Mouse (Mus musculus) G1E-ER4 (cell line): ENCODE measurements around the gene Kcnj15. TPM values are rescaled to one million over a fixed set of nuclear protein-coding genes. Genes with fewer than 3 reads are reported as not detected.

Source experiments
- GATA1 ChIP-seq: IDR thresholded peaks from one replicate; pipeline ENCODE4 v1.8.0; 2012; ENCODE audit warnings: low read length, inconsistent platforms
- polyA plus RNA-seq: library from polyadenylated mRNA; stranded (reverse); fragments of >175 nt; gene quantifications from 2 replicates; pipeline ENCODE4 v1.2.3, GENCODE M21; 2012

The Kcnj15 gene
- polyA plus RNA-seq = not detected in 2 replicates

GRCm38 (mm10) chr16:95257266-95257894 lies at the start of gene Kcnj15:
Gene Kcnj15, plus strand, starts transcription at chr16:95257558.
- no peak for TF ChIP-seq GATA1

- TF ChIP-seq GATA1 = no peak
Observed at GRCm38 (mm10) chr16:95208243-95208642, 49.1 kb upstream of the Kcnj15 start.

GRCm38 (mm10) chr16:95209011-95209466 lies 48.3 kb upstream of the Kcnj15 start:
- no peak for TF ChIP-seq GATA1

- TF ChIP-seq GATA1 = no peak
Observed at GRCm38 (mm10) chr16:95214251-95215197, 42.8 kb upstream of the Kcnj15 start.

GRCm38 (mm10) chr16:95215782-95216181 lies 41.6 kb upstream of the Kcnj15 start:
- TF ChIP-seq GATA1 = no peak

- TF ChIP-seq GATA1 = no peak
Observed at GRCm38 (mm10) chr16:95216346-95216745, 41.0 kb upstream of the Kcnj15 start.

- TF ChIP-seq GATA1 = no peak
Observed at GRCm38 (mm10) chr16:95216824-95217223, 40.5 kb upstream of the Kcnj15 start.

GRCm38 (mm10) chr16:95218783-95219182 lies 38.6 kb upstream of the Kcnj15 start:
- no peak for TF ChIP-seq GATA1

GRCm38 (mm10) chr16:95219459-95219858 lies 37.9 kb upstream of the Kcnj15 start:
- TF ChIP-seq GATA1 = no peak

GRCm38 (mm10) chr16:95221051-95221450 lies 36.3 kb upstream of the Kcnj15 start:
- TF ChIP-seq GATA1 = no peak

GRCm38 (mm10) chr16:95222026-95222718 lies 35.2 kb upstream of the Kcnj15 start:
- TF ChIP-seq GATA1 = no peak

- TF ChIP-seq GATA1 = no peak
Observed at GRCm38 (mm10) chr16:95223435-95223834, 33.9 kb upstream of the Kcnj15 start.

- no peak for TF ChIP-seq GATA1
Observed at GRCm38 (mm10) chr16:95225285-95225684, 32.1 kb upstream of the Kcnj15 start.

- no peak for TF ChIP-seq GATA1
Observed at GRCm38 (mm10) chr16:95231768-95232167, 25.6 kb upstream of the Kcnj15 start.

- no peak for TF ChIP-seq GATA1
Observed at GRCm38 (mm10) chr16:95234891-95235548, 22.3 kb upstream of the Kcnj15 start.

GRCm38 (mm10) chr16:95239209-95239925 lies 18.0 kb upstream of the Kcnj15 start:
- no peak for TF ChIP-seq GATA1
